Mouse (Mus musculus): ENCODE results near the gene C1s2.

GRCm38 (mm10) chr6:124665011-124665410, 29.1 kb upstream of the C1s2 start:
- TF ChIP-seq POLR2A (IDR thresholded peaks at IDR 0.05; ENCODE audit: insufficient read depth, low read depth, low read length) = no peak
- TF ChIP-seq EP300 (IDR thresholded peaks at IDR 0.05; ENCODE audit: insufficient read depth, low read depth, low read length) = no peak

Data from heart, adult 2 months (tissue).